Mouse (Mus musculus) embryonic facial prominence, embryonic 15.5 days (tissue): Measurements from ENCODE around the gene Oasl1. TPM values are rescaled to one million over a fixed set of nuclear protein-coding genes. Genes with fewer than 3 reads are reported as not detected.
A peak's percentile ranks its signal among the peaks of the same experiment; 100 is the strongest.
"Not testable (repeated sequence)": the region's sequence is repeated elsewhere in the genome, so short reads cannot be mapped to it uniquely, and the experiment has no call there.

Experiments used
- ATAC-seq: fragments of 200-750 bp; cut with Nextera tagmentation; 2 replicates; pipeline ENCODE4 v1.8.0; 2017; ENCODE audit warnings: low read depth, moderate TSS enrichment; ENCODE audit not compliant: insufficient number of reproducible peaks, low FRiP score, low TSS enrichment
- H3K27ac ChIP-seq: fragments of 300-500 bp; sonication (generic); replicated peaks from 2 replicates; pipeline ENCODE4 v1.5.1; 2015; ENCODE audit warnings: mild to moderate bottlenecking, inconsistent platforms
- H3K27me3 ChIP-seq: fragments of 300-500 bp; sonication (generic); 2 replicates; pipeline ENCODE4 v1.6.1; 2015; ENCODE audit warnings: inconsistent platforms
- H3K36me3 ChIP-seq: fragments of 300-500 bp; sonication (generic); 2 replicates; pipeline ENCODE4 v1.6.1; 2015; ENCODE audit warnings: mild to moderate bottlenecking, inconsistent platforms
- H3K4me1 ChIP-seq: fragments of 300-500 bp; sonication (generic); 2 replicates; pipeline ENCODE4 v1.6.1; 2015; ENCODE audit warnings: inconsistent platforms
- H3K4me2 ChIP-seq: fragments of 300-500 bp; sonication (generic); replicated peaks from 2 replicates; pipeline ENCODE4 v1.6.1; 2015; ENCODE audit warnings: mild to moderate bottlenecking, inconsistent platforms
- H3K4me3 ChIP-seq: fragments of 300-500 bp; sonication (generic); replicated peaks from 2 replicates; pipeline ENCODE4 v1.5.1; 2015; ENCODE audit warnings: mild to moderate bottlenecking, inconsistent platforms
- H3K9ac ChIP-seq: fragments of 300-500 bp; sonication (generic); 2 replicates; pipeline ENCODE4 v1.6.1; 2015; ENCODE audit warnings: inconsistent platforms
- H3K9me3 ChIP-seq: fragments of 300-500 bp; sonication (generic); replicated peaks from 2 replicates; pipeline ENCODE4 v1.6.1; 2016; ENCODE audit warnings: inconsistent platforms
- WGBS: fragments of 180-500 bp; shearing (Covaris S2); methylation state at CpG from one replicate; pipeline ENCODE4 v1.1.7; 2015; 5-methylcytosine and 5-hydroxymethylcytosine counted together
- polyA plus RNA-seq: library from polyadenylated mRNA; unstranded; fragments of >200 nt; fragmentation: Nextera tagmentation; extraction: Ambion mirVana; gene quantifications from 2 replicates; pipeline ENCODE4 v1.2.1, GENCODE M21; 2015

Oasl1 gene
- 0.45 and 0.89 TPM in 2 replicates for polyA plus RNA-seq

GRCm38 (mm10) chr5:114922998-114923473 lies at the start of gene Oasl1:
Gene Oasl1, plus strand, starts transcription at chr5:114923240.
- H3K4me2 ChIP-seq: peak within 1 kb of the TSS; percentile 43
- no peak within 1 kb of the TSS for H3K9ac ChIP-seq
- no peak within 1 kb of the TSS for H3K27ac ChIP-seq
- peaks cover 3% of the 10 kb centered on the region; the same call in 1 of the 2 replicates for H3K4me1 ChIP-seq
- no peak for ATAC-seq
- no peaks in the 10 kb centered on the region for H3K9me3 ChIP-seq
- no peaks in the 10 kb centered on the region for H3K27me3 ChIP-seq
- H3K36me3 ChIP-seq: no peaks in the 10 kb centered on the region
- H3K4me3 ChIP-seq: peak within 1 kb of the TSS; percentile 32
- WGBS: 38% methylated on average over 15 of the region's 15 CpGs

GRCm38 (mm10) chr5:114875858-114876257 lies 47.2 kb upstream of the Oasl1 start:
- Histone ChIP-seq H3K4me2 (no peak overlapping the region), H3K27me3 (no peaks in the 10 kb centered on the region), H3K9me3 (no peaks in the 10 kb centered on the region), H3K9ac (no peak overlapping the region), H3K4me1 (peaks cover 3% of the 10 kb centered on the region; the same call in 1 of the 2 replicates), H3K36me3 (no peaks in the 10 kb centered on the region), H3K27ac (no peak overlapping the region), H3K4me3 (no peak overlapping the region)
- WGBS: 56% methylated on average over 6 of the region's 6 CpGs
- ATAC-seq: no peak

GRCm38 (mm10) chr5:114876331-114876730 lies 46.7 kb upstream of the Oasl1 start:
- no peak overlapping the region for H3K4me2 ChIP-seq
- ATAC-seq: no peak

GRCm38 (mm10) chr5:114877487-114877886 lies 45.6 kb upstream of the Oasl1 start:
- Histone ChIP-seq H3K36me3 (no peaks in the 10 kb centered on the region), H3K4me2 (no peak overlapping the region), H3K4me3 (no peak overlapping the region), H3K9me3 (no peaks in the 10 kb centered on the region), H3K27ac (no peak overlapping the region), H3K27me3 (no peaks in the 10 kb centered on the region), H3K4me1 (peaks cover 3% of the 10 kb centered on the region; the same call in 1 of the 2 replicates), H3K9ac (no peak overlapping the region)
- ATAC-seq: no peak
- 70% methylated on average over 7 of the region's 7 CpGs for WGBS

More at GRCm38 (mm10) chr5:114876331-114876730, 46.7 kb upstream of the Oasl1 start:
- H3K4me1 ChIP-seq: peaks cover 3% of the 10 kb centered on the region; the same call in 1 of the 2 replicates
- H3K36me3 ChIP-seq: no peaks in the 10 kb centered on the region
- no peak overlapping the region for H3K4me3 ChIP-seq
- H3K9me3 ChIP-seq: no peaks in the 10 kb centered on the region
- 35% methylated on average over 6 of the region's 6 CpGs for WGBS
- H3K9ac ChIP-seq: no peak overlapping the region
- no peaks in the 10 kb centered on the region for H3K27me3 ChIP-seq
- H3K27ac ChIP-seq: no peak overlapping the region

DNA sequence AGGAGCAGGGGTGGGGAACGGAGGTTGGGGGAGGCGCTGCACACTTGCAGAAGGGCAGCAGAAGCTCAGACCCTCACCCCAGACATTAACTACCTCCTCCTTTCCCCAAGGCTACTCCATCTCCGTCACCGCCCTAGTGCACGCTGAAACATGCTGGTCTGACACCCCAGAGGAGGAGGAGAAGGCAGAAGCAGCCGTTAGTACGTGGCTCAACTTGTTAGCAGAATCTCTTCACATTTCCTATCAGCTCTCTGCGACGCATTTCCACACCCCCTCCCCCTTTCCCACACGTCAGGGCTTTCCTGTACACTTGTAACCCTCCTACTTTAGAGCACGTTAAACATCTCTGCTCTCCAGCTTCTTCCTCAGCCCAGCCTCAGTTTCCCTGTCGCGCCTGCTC lies 43.6 kb upstream of the Oasl1 start:
- H3K4me1 ChIP-seq: peaks cover 3% of the 10 kb centered on the region; the same call in 1 of the 2 replicates
- 51% methylated on average over 13 of the region's 13 CpGs for WGBS
- H3K4me3 ChIP-seq: no peak overlapping the region
- H3K9me3 ChIP-seq: no peaks in the 10 kb centered on the region
- H3K4me2 ChIP-seq: no peak overlapping the region
- H3K9ac ChIP-seq: no peak overlapping the region
- no peak for ATAC-seq
- H3K36me3 ChIP-seq: no peaks in the 10 kb centered on the region
- H3K27me3 ChIP-seq: no peaks in the 10 kb centered on the region
- no peak overlapping the region for H3K27ac ChIP-seq

- WGBS: 80% methylated on average over 7 of the region's 7 CpGs
- not testable (repeated sequence) for H3K4me2 ChIP-seq, H3K4me3 ChIP-seq, H3K9ac ChIP-seq, H3K27me3 ChIP-seq, H3K4me1 ChIP-seq, H3K27ac ChIP-seq, H3K36me3 ChIP-seq, ATAC-seq, H3K9me3 ChIP-seq
Measured at GRCm38 (mm10) chr5:114882319-114882718, 40.7 kb upstream of the Oasl1 start.

DNA sequence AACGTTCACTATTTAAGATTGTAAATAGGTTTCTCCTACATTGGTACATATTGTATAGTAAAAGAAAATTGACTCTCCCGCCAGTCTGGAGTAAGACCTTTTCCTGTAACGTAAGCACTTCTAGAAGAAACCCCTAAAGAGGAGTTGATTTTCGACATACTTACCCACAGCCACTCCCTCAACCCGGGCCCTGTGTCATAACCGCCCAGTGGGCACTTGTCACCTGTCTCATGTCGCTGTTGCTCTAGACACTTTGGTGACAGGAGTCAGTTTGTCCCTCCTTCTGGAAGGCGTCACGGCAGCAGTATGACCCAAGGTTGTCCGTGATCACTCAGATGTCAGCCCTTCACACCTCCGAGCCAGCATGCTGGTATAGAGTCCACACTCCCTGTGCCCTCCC lies 40.0 kb upstream of the Oasl1 start:
- Histone ChIP-seq H3K27me3 (no peaks in the 10 kb centered on the region), H3K4me2 (no peak overlapping the region), H3K4me3 (no peak overlapping the region), H3K27ac (no peak overlapping the region), H3K4me1 (peaks cover 3% of the 10 kb centered on the region; the same call in 1 of the 2 replicates), H3K36me3 (no peaks in the 10 kb centered on the region), H3K9me3 (no peaks in the 10 kb centered on the region), H3K9ac (no peak overlapping the region)
- no peak for ATAC-seq
- 85% methylated on average over 11 of the region's 11 CpGs for WGBS

- Histone ChIP-seq H3K36me3 (no peaks in the 10 kb centered on the region), H3K27me3 (no peaks in the 10 kb centered on the region), H3K4me3 (no peak overlapping the region), H3K9me3 (no peaks in the 10 kb centered on the region), H3K4me1 (peaks cover 4% of the 10 kb centered on the region; the same call in 1 of the 2 replicates), H3K4me2 (no peak overlapping the region), H3K27ac (no peak overlapping the region), H3K9ac (no peak overlapping the region)
- no peak for ATAC-seq
- WGBS: 76% methylated on average over 6 of the region's 6 CpGs
Measured at GRCm38 (mm10) chr5:114886801-114887200, 36.2 kb upstream of the Oasl1 start.

DNA sequence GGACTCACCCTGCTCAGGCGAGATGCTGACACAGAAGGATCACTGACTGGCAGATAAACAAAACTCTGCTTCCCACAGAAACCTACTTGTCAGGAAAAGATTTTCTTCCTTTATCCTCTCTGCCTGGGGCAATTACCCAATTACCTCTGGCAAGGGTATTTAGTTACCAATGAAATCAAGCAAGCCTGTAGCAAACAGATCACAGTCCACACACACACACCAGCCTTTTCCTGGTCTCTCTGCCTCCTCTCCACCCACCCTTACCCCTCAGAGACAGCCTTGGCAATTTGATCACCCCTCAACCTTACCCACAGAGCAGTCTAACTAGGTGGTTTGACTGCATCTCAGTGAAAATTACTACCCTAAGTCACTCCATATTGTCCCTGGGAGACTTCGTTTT lies 34.0 kb upstream of the Oasl1 start:
- Histone ChIP-seq H3K9ac (no peak overlapping the region), H3K4me3 (no peak overlapping the region), H3K36me3 (no peaks in the 10 kb centered on the region), H3K9me3 (no peaks in the 10 kb centered on the region), H3K4me1 (peaks cover 4% of the 10 kb centered on the region; the same call in 1 of the 2 replicates), H3K27me3 (no peaks in the 10 kb centered on the region), H3K4me2 (no peak overlapping the region), H3K27ac (no peak overlapping the region)
- 53% methylated on average over 2 of the region's 2 CpGs for WGBS
- peak; percentile 67; the same call in 1 of the 2 replicates for ATAC-seq

GRCm38 (mm10) chr5:114895542-114895941 lies 27.5 kb upstream of the Oasl1 start:
- H3K36me3 ChIP-seq: no peaks in the 10 kb centered on the region
- H3K4me2 ChIP-seq: no peak overlapping the region
- H3K4me3 ChIP-seq: no peak overlapping the region
- 83% methylated on average over 4 of the region's 4 CpGs for WGBS
- peaks cover 10% of the 10 kb centered on the region for H3K4me1 ChIP-seq
- H3K9me3 ChIP-seq: no peaks in the 10 kb centered on the region
- no peak overlapping the region for H3K27ac ChIP-seq
- H3K9ac ChIP-seq: no peak overlapping the region
- no peak for ATAC-seq
- H3K27me3 ChIP-seq: no peaks in the 10 kb centered on the region

DNA sequence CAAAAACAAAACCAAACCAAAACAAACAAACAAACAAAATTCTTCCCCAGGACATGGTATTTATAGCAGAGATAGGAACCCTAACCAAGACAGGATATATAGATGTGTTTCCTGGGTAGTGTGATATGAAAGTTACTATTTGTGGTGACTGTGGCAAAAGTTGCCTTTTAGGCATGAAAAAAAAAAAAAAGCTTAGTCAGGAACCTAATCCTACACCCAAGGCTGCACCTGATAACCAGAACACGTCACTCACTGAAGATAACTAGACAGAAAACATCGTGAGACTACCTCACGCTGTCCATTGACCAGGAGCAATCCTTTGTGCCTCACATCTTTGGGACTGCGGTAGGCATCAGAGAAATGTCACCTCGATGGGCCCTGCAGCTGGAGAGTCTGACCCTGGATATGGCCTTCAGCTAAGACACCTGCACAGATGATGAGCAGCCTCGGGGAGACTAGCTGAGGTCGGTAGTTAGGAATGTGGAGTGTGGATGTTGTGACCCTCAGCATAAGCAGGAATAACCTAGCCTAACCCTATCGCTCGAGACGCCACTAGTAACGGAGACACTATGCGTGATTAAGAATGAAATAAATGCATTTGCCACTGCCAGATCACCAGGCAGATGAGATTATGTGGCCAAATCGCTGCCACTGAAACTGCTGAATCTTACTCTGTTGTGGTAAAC lies 26.2 kb upstream of the Oasl1 start, which contains the start of gene Oasl2:
Gene Oasl2, plus strand, starts transcription at position 249 of the 686 bp plus-strand sequence.
- WGBS: 45% methylated on average over 13 of the region's 13 CpGs
- Histone ChIP-seq H3K4me3 (peak within 1 kb of the TSS; percentile 26), H3K27ac (no peak within 1 kb of the TSS), H3K9me3 (no peaks in the 10 kb centered on the region), H3K4me1 (peaks cover 10% of the 10 kb centered on the region), H3K27me3 (no peaks in the 10 kb centered on the region), H3K4me2 (peak within 1 kb of the TSS; percentile 39), H3K36me3 (no peaks in the 10 kb centered on the region), H3K9ac (0 out of 2 replicates have a peak within 1 kb of the TSS, but pooled peaks have one; percentile 3)
- ATAC-seq: no peak
